Mouse (Mus musculus) megakaryocyte progenitor cell, adult 5-6 weeks (primary cell): ENCODE data around the gene Rps6ka1. TPM values are rescaled to one million over a fixed set of nuclear protein-coding genes. Genes with fewer than 3 reads are reported as not detected.

Source experiments
- total RNA-seq, 2 experiments: library from RNA; stranded (forward) in 1 of 2; stranded (reverse) in 1 of 2; fragments of 157-497, 149-512 nt in 1 of 2; fragments of 200-1000 nt in 1 of 2; gene quantifications; 2 replicates each; pipeline versions ENCODE4 v1.2.3 to v1.2.4; 2015 to 2017

The Rps6ka1 gene
- total RNA-seq, 2 experiments from 2014 or later = 96.7 to 160 TPM

Other genes with a start within 250 kb of the Rps6ka1 start
- gene Zdhhc18, start 237.6 kb downstream of the Rps6ka1 start, total RNA-seq (2015) = 16.2 and 27.0 TPM in 2 replicates
- 7.8 and 11.5 TPM in 2 replicates for gene Zdhhc18, start 237.6 kb downstream of the Rps6ka1 start, total RNA-seq (2017)
- gene Pigv, start 215.2 kb downstream of the Rps6ka1 start, total RNA-seq (2015) = 5.1 and 8.5 TPM in 2 replicates
- 5.0 and 5.2 TPM in 2 replicates for gene Pigv, start 215.2 kb downstream of the Rps6ka1 start, total RNA-seq (2017)
- gene Arid1a, start 131.0 kb downstream of the Rps6ka1 start, total RNA-seq (2015) = 106 and 108 TPM in 2 replicates
- gene Arid1a, start 131.0 kb downstream of the Rps6ka1 start, total RNA-seq (2017) = 27.0 and 30.0 TPM in 2 replicates
- gene Hmgn2, start 80.9 kb upstream of the Rps6ka1 start, total RNA-seq (2015) = 2,294 and 2,610 TPM in 2 replicates
- gene Hmgn2, start 80.9 kb upstream of the Rps6ka1 start, total RNA-seq (2017) = 1,024 and 1,057 TPM in 2 replicates
- 27.0 and 31.5 TPM in 2 replicates for gene Dhdds, start 113.1 kb upstream of the Rps6ka1 start, total RNA-seq (2015)
- gene Dhdds, start 113.1 kb upstream of the Rps6ka1 start, total RNA-seq (2017) = 28.2 and 30.1 TPM in 2 replicates
- 3.7 and 4.7 TPM in 2 replicates for gene Lin28a, start 131.0 kb upstream of the Rps6ka1 start, total RNA-seq (2015)
- 27.4 and 31.2 TPM in 2 replicates for gene Lin28a, start 131.0 kb upstream of the Rps6ka1 start, total RNA-seq (2017)
- not detected in 2 replicates for gene Zfp683, start 166.0 kb upstream of the Rps6ka1 start, total RNA-seq (2015)
- gene Zfp683, start 166.0 kb upstream of the Rps6ka1 start, total RNA-seq (2017) = not detected in 2 replicates
- gene Crybg2, start 173.0 kb upstream of the Rps6ka1 start, total RNA-seq (2015) = 0.77 and 2.2 TPM in 2 replicates
- gene Crybg2, start 173.0 kb upstream of the Rps6ka1 start, total RNA-seq (2017) = 0.37 and 0.71 TPM in 2 replicates
- 291 and 358 TPM in 2 replicates for gene Cd52, start 207.3 kb upstream of the Rps6ka1 start, total RNA-seq (2015)
- 339 and 505 TPM in 2 replicates for gene Cd52, start 207.3 kb upstream of the Rps6ka1 start, total RNA-seq (2017)
- gene Ubxn11, start 214.8 kb upstream of the Rps6ka1 start, total RNA-seq (2015) = 9.2 and 10.7 TPM in 2 replicates
- gene Ubxn11, start 214.8 kb upstream of the Rps6ka1 start, total RNA-seq (2017) = 6.5 and 7.3 TPM in 2 replicates
- gene Sh3bgrl3, start 241.0 kb upstream of the Rps6ka1 start, total RNA-seq (2015) = 724 and 761 TPM in 2 replicates
- 230 and 307 TPM in 2 replicates for gene Sh3bgrl3, start 241.0 kb upstream of the Rps6ka1 start, total RNA-seq (2017)